Mouse (Mus musculus) skeletal muscle tissue, adult 2 months (tissue): Measurements from ENCODE around the gene Wars.

Source experiments
- DNase-seq: peaks from one replicate; pipeline ENCODE4 v3.0.0-alpha.2; 2012; ENCODE audit warnings: low read depth, low spot score

Wars gene

DNA sequence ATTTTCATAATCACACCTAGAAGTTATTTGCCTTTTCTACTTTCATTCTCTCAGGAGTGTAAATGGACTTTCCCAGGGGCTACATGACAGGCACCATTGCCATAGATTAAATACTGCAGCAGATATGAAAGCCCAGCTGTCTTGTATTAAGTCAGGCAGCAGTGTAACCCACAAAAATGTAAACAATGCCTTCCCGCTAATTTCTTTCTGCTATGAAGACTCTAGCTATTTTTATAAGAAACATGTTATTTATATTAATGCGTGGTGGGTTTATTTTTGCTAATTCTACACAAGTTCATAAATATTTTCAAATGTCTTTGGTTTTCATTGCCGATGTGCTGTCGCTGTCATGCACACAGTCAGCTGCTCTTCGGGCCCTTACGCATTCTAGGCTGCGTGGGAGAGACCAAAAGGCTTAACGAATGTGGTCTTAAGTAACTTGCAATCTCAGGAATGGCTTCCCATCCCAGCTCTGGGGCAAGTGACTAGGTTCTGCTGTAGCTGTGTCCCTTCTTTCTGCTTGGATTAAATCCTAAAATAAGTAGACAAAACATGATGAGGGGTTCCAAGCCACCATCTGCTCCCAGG lies 16.0 kb upstream of the Wars start:
- DNase-seq = no peak

DNA sequence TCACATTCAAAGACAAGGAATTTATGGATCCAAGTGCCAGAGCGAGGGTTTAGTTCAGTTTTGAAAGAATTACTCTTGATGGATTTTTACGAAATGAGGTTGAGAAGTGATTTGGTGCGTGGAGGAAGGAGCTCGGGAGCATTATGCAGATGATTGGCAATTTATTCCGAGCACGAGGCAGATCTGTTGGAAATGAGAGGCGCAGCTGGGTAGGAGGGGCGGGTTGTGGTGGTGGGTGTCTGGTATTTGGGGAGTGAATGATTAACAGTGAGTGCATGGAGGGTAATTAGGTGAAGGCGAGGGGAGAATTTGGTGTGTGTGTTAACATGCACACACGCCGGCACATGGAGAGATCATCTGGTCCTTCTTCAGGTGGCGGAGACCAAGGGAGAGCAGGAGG lies 12.4 kb upstream of the Wars start:
- DNase-seq = no peak

DNA sequence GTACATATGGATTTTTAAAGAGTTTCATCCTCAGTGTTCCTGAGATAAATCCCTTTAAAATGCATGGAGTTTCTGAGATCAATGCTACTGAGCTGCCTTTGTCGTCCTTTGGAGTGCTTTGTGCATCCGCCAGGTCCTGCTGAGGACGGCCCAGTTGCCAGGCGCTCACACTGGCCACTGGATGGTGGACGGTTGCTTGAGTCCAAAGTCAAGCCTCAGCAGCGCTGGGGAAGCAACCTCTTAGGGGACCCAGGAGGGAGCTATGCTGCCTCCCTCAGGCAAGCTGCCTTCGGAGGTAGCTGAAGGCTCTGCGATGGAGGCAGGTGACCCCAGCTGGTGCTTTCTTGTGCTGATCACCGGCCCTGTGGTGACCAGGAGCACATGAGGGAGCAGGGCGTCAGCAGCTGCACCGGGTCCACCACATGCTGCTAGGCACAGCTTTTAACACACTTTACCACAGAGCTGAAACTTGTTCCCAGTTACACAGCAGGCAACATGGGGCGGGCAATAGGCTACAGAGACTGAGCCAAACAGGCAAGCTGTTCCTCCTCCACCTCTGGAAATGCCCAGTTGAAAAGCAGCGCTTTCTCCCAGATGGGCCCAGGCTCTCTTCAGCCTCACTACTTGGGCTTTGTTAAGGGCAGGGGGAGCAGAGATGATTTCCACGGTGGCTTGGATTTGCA lies 11.8 kb upstream of the Wars start:
- no peak for DNase-seq

- no peak for DNase-seq
Observed at GRCm38 (mm10) chr12:108904276-108904653, 10.3 kb upstream of the Wars start.

DNA sequence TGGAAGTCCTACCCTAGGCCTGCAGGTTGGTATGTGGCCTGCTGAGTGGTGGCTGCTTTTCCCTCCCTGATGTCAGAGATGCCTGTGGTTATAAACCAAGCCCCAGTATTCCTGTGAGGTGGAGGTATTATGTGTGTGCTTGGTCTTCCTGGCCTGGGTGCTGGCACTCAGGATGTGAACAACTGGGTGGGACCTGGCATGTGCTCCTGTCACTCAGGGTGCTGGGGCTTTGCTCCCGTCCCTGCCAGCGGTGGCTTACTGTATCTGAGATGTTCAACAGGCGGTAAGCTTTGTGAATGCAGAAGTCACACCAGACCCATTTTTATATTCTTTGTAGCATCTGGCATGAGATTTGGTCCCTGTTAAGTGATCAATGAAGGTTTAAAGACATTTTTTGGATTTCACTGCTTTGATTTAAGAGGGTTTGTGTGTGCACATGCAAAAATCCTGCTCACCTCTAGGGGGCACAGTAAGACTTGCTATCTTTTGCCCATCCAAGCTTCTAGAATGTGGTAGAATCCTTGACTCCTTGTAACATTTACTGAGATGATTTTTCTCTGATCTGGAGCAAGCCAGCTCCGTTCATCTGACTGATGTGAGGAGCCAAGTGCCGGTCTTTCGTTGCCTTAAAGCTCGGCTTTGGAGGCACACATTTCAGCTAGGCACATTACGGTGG lies 9.8 kb upstream of the Wars start:
- peak; percentile 50 for DNase-seq

- peak; percentile 45 for DNase-seq
Observed at GRCm38 (mm10) chr12:108902940-108903339, 9.0 kb upstream of the Wars start.

DNA sequence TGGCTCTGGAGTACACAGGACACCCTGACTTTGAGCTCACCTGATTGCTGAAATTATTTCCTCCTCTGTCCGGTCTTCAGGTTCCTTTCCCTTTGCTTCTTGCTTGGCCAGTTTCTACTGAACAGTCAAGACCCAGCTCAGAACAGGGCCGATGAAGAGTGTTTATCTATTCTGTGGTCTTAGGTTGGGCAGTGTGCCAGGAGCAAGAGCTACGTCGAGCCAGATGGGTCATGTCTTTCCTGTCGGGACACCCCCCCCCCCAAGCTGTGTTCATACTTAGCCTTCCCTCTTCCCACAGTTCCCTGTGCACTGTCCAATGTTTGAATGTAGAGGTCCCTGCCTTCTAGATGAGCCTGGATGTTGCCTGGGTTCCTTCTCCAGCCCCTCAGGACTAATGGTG lies 7.4 kb upstream of the Wars start:
- DNase-seq = no peak

- no peak for DNase-seq
Observed at GRCm38 (mm10) chr12:108896006-108896405, 2.0 kb upstream of the Wars start.

GRCm38 (mm10) chr12:108894432-108894816 lies 450 bp upstream of the Wars start:
- DNase-seq = no peak

GRCm38 (mm10) chr12:108892989-108893714 lies 822 bp downstream of the Wars start, which contains the start of gene Wdr25:
TSS of gene Wdr25 (plus strand) at chr12:108893631.
- DNase-seq = no peak

GRCm38 (mm10) chr12:108888632-108889031 lies 5.3 kb downstream of the Wars start:
- DNase-seq = no peak

- no peak for DNase-seq
Observed at GRCm38 (mm10) chr12:108887077-108887476, 6.9 kb downstream of the Wars start.

GRCm38 (mm10) chr12:108885906-108886305 lies 8.1 kb downstream of the Wars start:
- no peak for DNase-seq

DNA sequence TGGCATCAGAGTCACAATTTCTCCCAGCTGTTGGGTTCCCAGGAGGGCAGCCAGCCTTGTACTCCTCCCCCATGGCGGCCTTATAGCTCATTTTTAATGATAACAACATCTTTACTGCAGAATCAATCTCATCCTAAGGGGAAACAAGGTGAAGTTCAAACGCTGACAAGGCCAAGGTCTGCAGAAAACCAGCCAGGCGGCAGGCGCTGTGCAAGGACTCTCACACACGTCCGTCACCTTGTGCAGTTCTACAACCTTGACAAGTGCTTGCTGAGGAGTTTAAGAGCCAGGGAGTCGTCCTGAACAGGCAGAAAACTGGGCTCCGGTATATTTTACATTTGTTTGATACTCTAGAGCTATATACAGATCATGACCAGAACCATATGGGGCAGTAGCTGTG lies 11.2 kb downstream of the Wars start:
- no peak for DNase-seq

GRCm38 (mm10) chr12:108881192-108881591 lies 12.8 kb downstream of the Wars start:
- no peak for DNase-seq

DNA sequence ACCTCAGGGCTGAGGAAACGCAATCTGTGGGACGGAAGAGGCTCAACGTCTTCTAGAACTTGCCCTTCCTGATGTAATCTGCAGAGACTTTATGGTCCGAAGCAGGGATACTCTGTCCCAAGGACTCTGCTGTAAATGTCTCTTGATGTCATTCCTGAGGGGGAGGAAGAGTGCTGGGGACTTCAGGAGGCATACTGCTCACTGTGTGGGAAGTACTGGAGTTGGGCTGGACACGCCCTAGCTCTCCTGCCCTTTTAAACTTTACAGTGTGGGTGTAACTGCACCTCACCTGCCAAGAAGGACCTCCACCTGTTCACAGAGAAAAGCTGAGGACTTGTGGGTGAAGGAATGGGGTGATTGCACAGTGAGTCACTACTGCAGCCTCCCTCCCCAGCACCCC lies 13.4 kb downstream of the Wars start:
- no peak for DNase-seq

- no peak for DNase-seq
Observed at GRCm38 (mm10) chr12:108879138-108879537, 14.8 kb downstream of the Wars start.

- DNase-seq = no peak
Observed at GRCm38 (mm10) chr12:108873122-108873521, 20.9 kb downstream of the Wars start.

GRCm38 (mm10) chr12:108869575-108869974 lies 24.4 kb downstream of the Wars start:
- no peak for DNase-seq

GRCm38 (mm10) chr12:108865007-108865494 lies 28.9 kb downstream of the Wars start:
- DNase-seq = no peak

- DNase-seq = no peak
Observed at GRCm38 (mm10) chr12:108858486-108858885, 35.5 kb downstream of the Wars start.

- DNase-seq = no peak
Observed at GRCm38 (mm10) chr12:108857589-108858184, 36.3 kb downstream of the Wars start.
